Mouse (Mus musculus): Measurements from ENCODE around the gene 2210016F16Rik.
"Not testable (repeated sequence)": the region's sequence is repeated elsewhere in the genome, so short reads cannot be mapped to it uniquely, and the experiment has no call there.

2210016F16Rik gene

GRCm38 (mm10) chr13:58384779-58385546, at the start of gene 2210016F16Rik:
2210016F16Rik (minus strand) TSS chr13:58385225.
- in situ Hi-C loops (cut with MboI, MseI), result loop anchor here (5.0 to 10.0 kb wide), 2 partner anchors 228 to 260 kb away; partner anchors contain the start of genes Hnrnpa0 and Idnk

GRCm38 (mm10) chr13:58423061-58423660, 38.1 kb upstream of the 2210016F16Rik start:
- in situ Hi-C loops (cut with MboI, MseI), result no loop called here

DNA sequence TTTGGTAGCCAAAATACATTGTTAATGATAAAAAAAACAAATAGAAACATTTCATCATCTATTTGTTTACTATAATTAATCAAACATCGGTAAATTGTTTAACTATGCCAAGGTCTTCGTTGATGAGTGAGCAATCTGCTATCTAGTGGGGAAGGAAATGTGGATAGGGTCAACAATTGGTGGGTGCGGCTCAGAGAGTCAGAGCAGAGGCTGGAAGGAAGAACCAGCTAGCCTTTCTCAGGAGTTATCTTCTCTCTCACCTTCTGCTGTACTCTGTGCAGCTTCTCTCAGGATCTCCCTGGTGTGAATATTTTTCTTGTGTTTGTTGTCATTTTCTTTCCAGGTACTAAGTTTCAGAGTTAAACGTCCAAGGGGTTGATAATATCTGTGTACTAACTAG, 37.2 kb upstream of the 2210016F16Rik start:
- in situ Hi-C loops (cut with MboI, MseI), result no loop called here

GRCm38 (mm10) chr13:58421026-58421425, 36.0 kb upstream of the 2210016F16Rik start:
- in situ Hi-C loops (cut with MboI, MseI), result no loop called here

- in situ Hi-C loops (cut with MboI, MseI), result no loop called here
These were observed 34.2 kb upstream of the 2210016F16Rik start for GRCm38 (mm10) chr13:58419266-58419665.

- in situ Hi-C loops (cut with MboI, MseI), result no loop called here
These were observed 33.6 kb upstream of the 2210016F16Rik start for GRCm38 (mm10) chr13:58418656-58419055.

DNA sequence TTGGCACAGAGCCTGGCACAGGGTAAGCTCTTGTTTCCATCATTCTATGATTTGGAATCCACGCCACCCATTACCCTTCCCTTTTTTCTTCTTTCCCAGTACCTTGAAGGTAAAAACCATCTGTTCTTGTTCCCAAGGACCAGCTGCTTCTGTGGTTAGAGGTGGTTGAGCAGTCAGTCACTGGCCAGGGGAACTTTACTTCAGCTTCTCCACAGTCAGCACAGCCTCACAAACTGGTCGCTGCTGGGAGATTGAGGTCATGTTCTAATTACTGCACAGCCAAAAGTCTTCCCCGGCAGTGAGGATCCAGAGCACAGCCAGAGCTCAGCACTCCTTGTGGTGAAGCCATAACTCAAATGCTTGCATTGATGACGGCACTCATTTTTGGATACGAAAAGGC, 30.8 kb upstream of the 2210016F16Rik start:
- in situ Hi-C loops (cut with MboI, MseI), result no loop called here

DNA sequence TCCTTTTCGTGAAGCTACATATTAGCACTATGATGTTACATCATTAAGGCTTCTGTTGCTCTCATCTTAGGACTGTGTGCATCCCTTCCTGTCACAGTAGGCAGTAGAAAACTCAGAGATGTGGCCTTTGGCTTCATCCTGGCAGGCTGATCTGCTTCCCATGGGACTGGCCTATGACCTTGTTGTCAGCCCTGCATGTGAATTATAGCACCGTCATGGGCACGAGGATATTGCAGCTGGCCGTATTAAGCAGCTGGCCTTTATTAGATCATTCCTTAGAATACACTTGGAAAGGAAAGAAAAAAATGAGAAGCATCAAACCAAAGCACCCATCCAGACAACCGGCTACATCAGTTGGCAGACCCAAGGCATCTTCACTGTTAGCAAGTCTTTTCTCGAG, 30.3 kb upstream of the 2210016F16Rik start:
- in situ Hi-C loops (cut with MboI, MseI), result no loop called here

GRCm38 (mm10) chr13:58411073-58411472, 26.0 kb upstream of the 2210016F16Rik start:
- in situ Hi-C loops (cut with MboI, MseI), result no loop called here

- in situ Hi-C loops (cut with MboI, MseI), result not testable (repeated sequence)
These were observed 18.2 kb upstream of the 2210016F16Rik start, which contains the start of gene Hnrnpk for GRCm38 (mm10) chr13:58403243-58403642. Hnrnpk (minus strand) TSS chr13:58403343.

DNA sequence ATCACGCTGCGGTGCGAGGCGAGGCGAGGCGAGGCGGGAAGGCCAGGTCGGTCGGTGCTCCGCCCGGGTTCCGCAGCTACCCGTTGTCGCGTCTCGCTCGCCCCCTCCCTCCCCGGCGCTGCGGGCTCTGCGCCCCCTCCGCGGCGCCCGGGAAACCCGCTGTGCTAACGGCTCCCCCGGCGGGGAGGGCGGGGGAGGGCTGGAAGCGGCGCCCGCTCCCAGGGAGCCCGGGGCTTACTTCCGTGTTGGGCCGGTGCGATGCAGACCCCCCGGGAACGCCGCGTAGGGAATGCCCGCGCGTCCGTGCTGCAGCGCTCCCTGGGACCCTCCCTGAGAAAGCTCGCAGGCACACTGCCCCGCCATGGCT, 17.7 kb upstream of the 2210016F16Rik start:
- in situ Hi-C loops (cut with MboI, MseI), result no loop called here

GRCm38 (mm10) chr13:58402003-58402743, 17.1 kb upstream of the 2210016F16Rik start, which contains the start of gene Rmi1:
Rmi1 (plus strand) TSS chr13:58402248.
- in situ Hi-C loops (cut with MboI, MseI), result no loop called here

GRCm38 (mm10) chr13:58401135-58402002, 16.3 kb upstream of the 2210016F16Rik start:
- in situ Hi-C loops (cut with MboI, MseI), result no loop called here

DNA sequence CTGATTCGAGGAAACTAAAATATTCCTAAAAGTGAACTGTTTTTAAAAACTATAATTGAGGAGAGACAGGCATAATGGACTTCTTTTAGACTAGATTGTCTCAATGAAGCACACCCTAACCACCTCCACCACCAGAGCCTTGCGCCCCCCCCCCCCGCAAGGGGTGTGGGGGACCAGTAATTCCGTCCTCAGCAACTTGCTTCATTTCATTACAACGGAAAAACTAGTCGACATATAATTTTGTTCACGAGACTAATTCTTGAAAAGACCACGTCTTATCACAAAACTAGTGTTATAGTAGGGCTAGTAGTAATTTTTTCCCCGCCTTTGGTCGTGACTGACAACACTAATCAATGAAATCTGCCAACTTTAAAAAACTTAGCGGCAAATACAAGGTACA, 15.6 kb upstream of the 2210016F16Rik start:
- in situ Hi-C loops (cut with MboI, MseI), result no loop called here

DNA sequence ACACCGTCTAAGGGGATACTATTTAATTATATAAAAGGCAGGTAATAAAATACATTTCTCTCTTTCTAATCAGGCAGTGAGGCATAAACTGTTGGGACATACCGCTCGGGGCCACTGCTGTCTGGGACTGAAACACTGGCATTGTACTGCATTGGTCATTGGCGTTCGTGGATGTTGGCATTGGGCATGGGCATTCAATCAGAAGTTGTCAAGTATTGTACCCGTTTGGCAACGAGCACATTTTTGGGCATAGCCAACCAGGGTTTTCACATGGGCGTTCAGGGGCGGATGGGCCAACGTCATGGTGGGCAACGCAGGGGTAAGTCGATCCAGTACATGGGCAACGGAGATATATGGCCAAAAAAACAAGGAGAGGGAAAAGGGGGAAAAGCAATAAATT, 12.6 kb upstream of the 2210016F16Rik start:
- in situ Hi-C loops (cut with MboI, MseI), result no loop called here

GRCm38 (mm10) chr13:58394392-58394791, 9.4 kb upstream of the 2210016F16Rik start:
- in situ Hi-C loops (cut with MboI, MseI), result not testable (repeated sequence)

DNA sequence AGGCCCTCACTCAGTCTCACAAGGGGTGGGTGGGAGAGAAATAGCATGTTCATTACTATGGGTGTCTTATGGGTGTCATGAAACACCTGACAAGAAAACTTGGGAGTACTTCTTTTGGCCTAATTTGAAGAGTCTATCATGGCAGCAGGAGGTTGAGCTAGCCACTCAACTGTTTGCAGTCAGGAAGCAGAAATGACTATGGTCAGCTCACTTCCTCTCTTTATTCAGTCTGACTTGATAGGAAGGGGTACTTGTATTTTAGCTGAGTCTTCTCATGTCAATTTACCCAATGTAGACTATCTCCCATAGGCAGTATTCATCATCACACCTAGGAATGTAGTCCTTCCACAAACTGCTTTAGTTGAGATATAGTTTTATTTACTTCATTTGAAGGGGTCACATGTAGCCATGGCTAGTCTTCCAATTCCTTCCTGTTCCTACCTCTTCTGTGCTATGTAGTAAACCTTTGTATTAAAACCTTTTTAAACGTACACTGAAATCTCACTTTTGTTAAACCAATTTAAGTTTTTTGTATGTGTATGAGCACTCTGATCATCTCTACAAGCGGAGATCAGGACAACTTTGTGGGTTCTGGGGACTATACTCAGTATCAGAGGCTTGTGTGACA, 4.4 kb upstream of the 2210016F16Rik start:
- in situ Hi-C loops (cut with MboI, MseI), result loop anchor here (5.0 to 10.0 kb wide), 2 partner anchors 232 to 265 kb away; partner anchors contain the start of genes Hnrnpa0 and Idnk

DNA sequence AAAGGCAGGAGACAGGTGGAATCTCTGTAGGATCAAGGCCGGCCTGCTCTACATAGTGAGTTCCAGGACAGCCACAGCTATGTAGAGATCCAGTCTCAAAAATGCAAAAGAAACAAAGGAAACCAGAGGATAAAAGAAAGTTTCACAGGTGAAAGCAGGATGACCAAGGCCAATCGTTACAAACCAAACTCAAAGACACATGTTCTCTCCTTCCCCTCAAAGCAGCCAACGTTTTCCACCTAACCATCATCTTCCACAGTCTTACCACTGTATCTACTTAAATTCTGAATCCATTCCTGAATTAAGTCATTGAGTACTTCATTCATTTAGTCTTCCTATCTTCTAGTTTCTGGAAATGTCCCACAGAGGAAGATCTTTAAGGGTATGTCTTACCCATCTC, 3.4 kb upstream of the 2210016F16Rik start:
- in situ Hi-C loops (cut with MboI, MseI), result loop anchor here (5.0 to 10.0 kb wide), 2 partner anchors 231 to 264 kb away; partner anchors contain the start of genes Hnrnpa0 and Idnk

DNA sequence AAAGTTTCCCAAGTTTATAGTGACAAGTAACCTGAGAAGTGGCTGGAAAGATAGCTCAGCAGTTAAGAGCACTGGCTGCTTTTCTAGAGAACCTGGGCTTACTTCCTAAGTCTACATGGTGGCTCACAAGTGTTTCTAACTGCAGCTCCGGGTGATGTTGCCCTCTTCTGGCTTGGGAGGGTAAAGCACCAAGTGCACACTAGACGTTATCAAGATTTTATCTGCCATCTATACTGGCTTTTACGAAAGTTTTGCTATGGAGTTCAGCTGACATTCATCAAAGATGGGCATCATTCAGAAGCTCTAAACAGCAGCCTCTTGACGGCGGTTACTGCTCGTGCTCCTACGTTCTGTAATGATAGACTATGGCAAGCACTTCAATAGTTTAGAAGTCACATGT, 2.9 kb upstream of the 2210016F16Rik start:
- in situ Hi-C loops (cut with MboI, MseI), result loop anchor here (5.0 to 10.0 kb wide), 2 partner anchors 231 to 263 kb away; partner anchors contain the start of genes Hnrnpa0 and Idnk

DNA sequence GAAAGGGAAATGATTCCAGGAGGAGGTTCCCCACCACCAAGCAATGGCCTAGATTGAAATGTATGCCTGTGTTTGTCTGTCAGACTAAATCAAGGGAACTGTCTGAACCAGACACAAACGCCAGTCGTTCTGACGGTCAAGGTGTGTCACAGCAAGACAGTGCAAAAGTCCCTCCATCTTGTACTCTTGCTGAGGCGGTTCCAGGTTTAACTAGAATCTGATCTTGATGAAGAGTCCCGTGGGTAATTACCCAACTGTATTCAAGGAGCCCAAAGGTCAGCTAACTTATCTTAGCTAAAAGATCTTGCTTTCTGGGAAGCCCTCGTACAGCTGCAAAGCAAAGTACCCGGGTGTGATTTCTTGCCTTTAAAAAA, 509 bp upstream of the 2210016F16Rik start:
- in situ Hi-C loops (cut with MboI, MseI), result loop anchor here (5.0 to 10.0 kb wide), 2 partner anchors 228 to 261 kb away; partner anchors contain the start of genes Hnrnpa0 and Idnk

Measured in T-helper 1 cell (primary cell).